Comparison of ENCODE assay signal across 9 mouse cellular contexts in genomic region chr1:51466385-51466784, GRCm38 (mm10). TPM values are rescaled to one million over a fixed set of nuclear protein-coding genes. Genes with fewer than 3 reads are reported as not detected.
A peak's percentile ranks its signal among the peaks of the same experiment; 100 is the strongest.
DNase-seq lines count a peak whose midpoint lies in the region; ATAC-seq lines count a peak whose summit lies in the region.
"Had no signal": no experiment of that assay in that cellular context is flagged by ENCODE, and none has a peak within 500 bp of the region (broad histone marks: within the 10 kb centered on the region; RNA-seq: fewer than 3 reads in every experiment).

No protein-coding gene starts in this region.

- no peak overlapping the region for H3K4me3 ChIP-seq in kidney, embryonic 16.5 days (ENCODE audit: low read length)
- H3K4me3 ChIP-seq: midbrain, embryonic 13.5 days had no signal

- H3K9me3 ChIP-seq in kidney, embryonic 16.5 days (ENCODE audit: low read length): no peaks in the 10 kb centered on the region
- H3K9me3 ChIP-seq: midbrain, embryonic 13.5 days had no signal

- H3K36me3 ChIP-seq in kidney, embryonic 16.5 days (ENCODE audit: insufficient read depth, low read length): 0 out of 2 replicates have a peak, but pooled peaks cover 4% of the 10 kb centered on the region
- H3K36me3 ChIP-seq: midbrain, embryonic 13.5 days had no signal

- 0 out of 2 replicates have a peak, but pooled peaks cover 3% of the 10 kb centered on the region for H3K4me1 ChIP-seq in kidney, embryonic 16.5 days (ENCODE audit: insufficient read depth, low read length)
- H3K4me1 ChIP-seq: midbrain, embryonic 13.5 days had no signal

- H3K9ac ChIP-seq in kidney, embryonic 16.5 days (replicated peaks; ENCODE audit: low read length): no peak overlapping the region
- H3K9ac ChIP-seq: midbrain, embryonic 13.5 days had no signal

- DNase-seq in adrenal gland, postnatal 14 days: peak; percentile 40
- DNase-seq in adrenal gland, adult 8-10 months: no peak
- DNase-seq in kidney, postnatal 10 days: peak; percentile 30
- peak; percentile 48 for DNase-seq in R1 (ENCODE audit: low read depth, low spot score)
- no peak for DNase-seq in frontal cortex, postnatal 14 days (ENCODE audit: low spot score in 2 of 2)
- DNase-seq in neural tube, embryonic 10.5 days (ENCODE audit: extremely low spot score, low spot score): no peak

- ATAC-seq in kidney, embryonic 16.5 days (ENCODE audit: low FRiP score, low TSS enrichment): no peak
- peak; percentile 83 for ATAC-seq in megakaryocyte, adult 5-6 weeks (ENCODE audit: poor library complexity, severe bottlenecking)
- ATAC-seq: midbrain, embryonic 13.5 days had no signal

- H3K27ac ChIP-seq in kidney, embryonic 16.5 days (ENCODE audit: low read length): no peak overlapping the region
- H3K27ac ChIP-seq: midbrain, embryonic 13.5 days had no signal

- WGBS in kidney, embryonic 16.5 days: 37% methylated on average over 1 of the region's 1 CpGs

- H3K4me2 ChIP-seq in kidney, embryonic 16.5 days (replicated peaks; ENCODE audit: low read depth, low read length): no peak overlapping the region
- H3K4me2 ChIP-seq: midbrain, embryonic 13.5 days had no signal

- H3K27me3 ChIP-seq in kidney, embryonic 16.5 days (ENCODE audit: insufficient read depth, low read length): no peaks in the 10 kb centered on the region
- H3K27me3 ChIP-seq: midbrain, embryonic 13.5 days had no signal

RNA-seq across cellular contexts. Expression of gene Nabp1, which starts 11.8 kb away (rescaled TPM):
- total RNA-seq in adrenal gland, postnatal 14 days (2021): 32.2 and 35.1 TPM in 2 replicates
- total RNA-seq in adrenal gland, adult 8-10 months (2022): 10 to 100 TPM; 18.5 to 45.8 (median 28.5) TPM
- 26.0 and 29.3 TPM in 2 replicates for polyA plus RNA-seq in kidney, embryonic 16.5 days (2015; fragmentation: Nextera tagmentation; extraction: Ambion mirVana)
- total RNA-seq in megakaryocyte, adult 5-6 weeks (2015): 95.3 and 107 TPM in 2 replicates
- 277 and 321 TPM in 2 replicates for total RNA-seq in megakaryocyte, adult 5-6 weeks (2017)

Comparison
In these comparisons a context has a peak if more than half of its experiments do, and no peak if none do; other contexts are left out.
1. DNase-seq: peak in adrenal gland, postnatal 14 days (single experiment), kidney, postnatal 10 days (single experiment) and R1 (single experiment); none in adrenal gland, adult 8-10 months (single experiment), frontal cortex, postnatal 14 days (0 of 2) and neural tube, embryonic 10.5 days (single experiment).